Mouse (Mus musculus): ENCODE measurements around the gene Endou. TPM values are rescaled to one million over a fixed set of nuclear protein-coding genes. Genes with fewer than 3 reads are reported as not detected.
A peak's percentile ranks its signal among the peaks of the same experiment; 100 is the strongest.

The Endou gene
- polyA plus RNA-seq, 1 experiment from 2014 or later = 0.23 TPM

- Histone ChIP-seq H3K4me2 (ENCODE audit: low read length) (peak overlapping the region; percentile 98), H3K4me1 (ENCODE audit: control insufficient read depth, insufficient read depth, low read length) (peaks cover 35% of the 10 kb centered on the region), H3K9me3 (replicated peaks; ENCODE audit: control insufficient read depth, low read length, poor library complexity, severe bottlenecking) (no peaks in the 10 kb centered on the region), H3K27ac (ENCODE audit: low read length) (peak overlapping the region; percentile 68), H3K36me3 (ENCODE audit: control insufficient read depth, insufficient read depth, low read length) (no peaks in the 10 kb centered on the region), H3K27me3 (ENCODE audit: control insufficient read depth, insufficient read depth, low read depth, low read length) (peaks cover 5% of the 10 kb centered on the region), H3K9ac (ENCODE audit: low read depth, low read length) (peak overlapping the region; percentile 67), H3K4me3 (ENCODE audit: low read depth, low read length) (peak overlapping the region; percentile 51)
- ATAC-seq = no peak
- WGBS = under 1% methylated on average over 18 of the region's 18 CpGs
These were observed 37.1 kb upstream of the Endou start for GRCm38 (mm10) chr15:97768192-97768591.

- no peaks in the 10 kb centered on the region for H3K36me3 ChIP-seq (ENCODE audit: control insufficient read depth, insufficient read depth, low read length)
- H3K4me1 ChIP-seq (ENCODE audit: control insufficient read depth, insufficient read depth, low read length) = peaks cover 32% of the 10 kb centered on the region
- peak; percentile 80 for ATAC-seq
- peaks cover 5% of the 10 kb centered on the region for H3K27me3 ChIP-seq (ENCODE audit: control insufficient read depth, insufficient read depth, low read depth, low read length)
- H3K9ac ChIP-seq (ENCODE audit: low read depth, low read length) = peak within 1 kb of the TSS; percentile 67
- H3K4me2 ChIP-seq (ENCODE audit: low read length) = peak within 1 kb of the TSS; percentile 98
- no peaks in the 10 kb centered on the region for H3K9me3 ChIP-seq (replicated peaks; ENCODE audit: control insufficient read depth, low read length, poor library complexity, severe bottlenecking)
- peak within 1 kb of the TSS; percentile 51 for H3K4me3 ChIP-seq (ENCODE audit: low read depth, low read length)
- whole genome bisulfite sequencing = under 1% methylated on average over 43 of the region's 44 CpGs
- peak within 1 kb of the TSS; percentile 68 for H3K27ac ChIP-seq (ENCODE audit: low read length)
These were observed 36.4 kb upstream of the Endou start, which contains the start of gene Rapgef3 for GRCm38 (mm10) chr15:97767280-97768186. Gene Rapgef3 (minus strand): TSS chr15:97767972.

DNA sequence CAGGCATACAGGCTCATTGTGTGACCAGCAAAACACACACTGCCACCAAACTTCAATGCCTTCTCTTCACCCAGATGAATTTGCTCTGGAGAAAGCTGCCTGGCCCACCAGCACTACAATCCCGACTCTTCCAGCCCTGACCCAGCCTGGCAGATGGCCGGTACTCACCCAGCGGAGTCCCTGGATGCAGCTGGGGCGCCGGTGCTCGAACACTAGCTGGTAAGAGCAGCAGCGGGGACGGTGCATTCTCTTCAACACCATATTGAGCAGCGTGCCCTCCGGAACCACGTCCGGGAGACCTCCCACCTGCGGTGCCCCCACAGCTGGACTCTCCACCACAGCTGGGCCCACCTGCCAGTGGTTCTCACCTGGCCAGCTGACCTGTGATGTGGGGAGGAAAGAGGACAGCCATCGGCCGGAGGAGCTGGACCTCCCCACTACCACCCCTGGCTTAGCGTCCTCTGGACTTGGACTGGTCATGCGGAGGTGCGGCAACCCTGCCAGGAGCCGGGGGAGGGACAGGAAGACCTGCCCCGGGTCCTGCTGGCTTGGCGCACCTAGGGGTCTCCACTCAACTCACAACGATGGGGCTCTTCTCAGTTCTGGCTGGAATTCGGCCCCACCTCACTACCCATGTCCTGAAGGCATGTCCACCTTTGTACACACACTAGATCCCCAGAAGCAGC lies 35.6 kb upstream of the Endou start:
- peak overlapping the region; percentile 51 for H3K4me3 ChIP-seq (ENCODE audit: low read depth, low read length)
- peak; percentile 9; the same call in 1 of the 2 replicates for ATAC-seq
- H3K4me1 ChIP-seq (ENCODE audit: control insufficient read depth, insufficient read depth, low read length) = peaks cover 32% of the 10 kb centered on the region
- WGBS = 4% methylated on average over 23 of the region's 23 CpGs
- peak overlapping the region; percentile 68 for H3K27ac ChIP-seq (ENCODE audit: low read length)
- no peaks in the 10 kb centered on the region for H3K9me3 ChIP-seq (replicated peaks; ENCODE audit: control insufficient read depth, low read length, poor library complexity, severe bottlenecking)
- H3K27me3 ChIP-seq (ENCODE audit: control insufficient read depth, insufficient read depth, low read depth, low read length) = peaks cover 5% of the 10 kb centered on the region
- H3K9ac ChIP-seq (ENCODE audit: low read depth, low read length) = peak overlapping the region; percentile 67
- H3K36me3 ChIP-seq (ENCODE audit: control insufficient read depth, insufficient read depth, low read length) = no peaks in the 10 kb centered on the region
- peak overlapping the region; percentile 98 for H3K4me2 ChIP-seq (ENCODE audit: low read length)

DNA sequence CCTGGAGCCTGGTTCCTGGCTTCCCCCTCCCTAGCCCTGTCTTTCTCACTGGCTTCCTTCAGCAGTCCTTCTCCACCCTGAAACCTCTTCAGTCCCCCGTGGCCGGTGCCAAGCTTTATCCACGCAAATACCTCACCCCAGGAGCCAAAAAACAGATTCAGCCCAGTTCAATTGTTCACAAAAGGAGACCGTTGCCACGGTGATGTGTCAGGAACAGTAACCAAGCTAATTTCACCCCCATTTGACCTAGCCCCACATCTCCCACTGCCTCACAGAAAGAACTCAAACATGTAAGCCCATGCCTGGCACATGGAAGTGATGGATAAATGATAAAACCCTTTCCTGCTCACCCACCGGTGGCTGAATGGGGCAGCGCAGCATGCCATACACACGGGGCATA lies 35.1 kb upstream of the Endou start:
- Histone ChIP-seq H3K27me3 (ENCODE audit: control insufficient read depth, insufficient read depth, low read depth, low read length) (peaks cover 5% of the 10 kb centered on the region), H3K27ac (ENCODE audit: low read length) (peak overlapping the region; percentile 68), H3K4me1 (ENCODE audit: control insufficient read depth, insufficient read depth, low read length) (peaks cover 32% of the 10 kb centered on the region), H3K9me3 (replicated peaks; ENCODE audit: control insufficient read depth, low read length, poor library complexity, severe bottlenecking) (no peaks in the 10 kb centered on the region), H3K9ac (ENCODE audit: low read depth, low read length) (peak overlapping the region; percentile 67), H3K4me2 (ENCODE audit: low read length) (peak overlapping the region; percentile 98), H3K36me3 (ENCODE audit: control insufficient read depth, insufficient read depth, low read length) (no peaks in the 10 kb centered on the region), H3K4me3 (ENCODE audit: low read depth, low read length) (peak overlapping the region; percentile 51)
- ATAC-seq = peak; percentile 52
- 4% methylated on average over 8 of the region's 8 CpGs for WGBS

GRCm38 (mm10) chr15:97765090-97765794 lies 34.1 kb upstream of the Endou start:
- Histone ChIP-seq H3K4me1 (ENCODE audit: control insufficient read depth, insufficient read depth, low read length) (peaks cover 32% of the 10 kb centered on the region), H3K4me3 (ENCODE audit: low read depth, low read length) (peak overlapping the region; percentile 23), H3K9me3 (replicated peaks; ENCODE audit: control insufficient read depth, low read length, poor library complexity, severe bottlenecking) (no peaks in the 10 kb centered on the region), H3K36me3 (ENCODE audit: control insufficient read depth, insufficient read depth, low read length) (peaks cover under 1% of the 10 kb centered on the region; the same call in 1 of the 2 replicates), H3K27me3 (ENCODE audit: control insufficient read depth, insufficient read depth, low read depth, low read length) (peaks cover 5% of the 10 kb centered on the region), H3K4me2 (ENCODE audit: low read length) (peak overlapping the region; percentile 98), H3K27ac (ENCODE audit: low read length) (no peak overlapping the region), H3K9ac (ENCODE audit: low read depth, low read length) (peak overlapping the region; percentile 10; the same call in 1 of the 2 replicates)
- ATAC-seq = no peak
- WGBS = 35% methylated on average over 13 of the region's 13 CpGs

- no peak for ATAC-seq
- H3K36me3 ChIP-seq (ENCODE audit: control insufficient read depth, insufficient read depth, low read length) = peaks cover 5% of the 10 kb centered on the region
- H3K4me1 ChIP-seq (ENCODE audit: control insufficient read depth, insufficient read depth, low read length) = peaks cover 32% of the 10 kb centered on the region
- H3K27me3 ChIP-seq (ENCODE audit: control insufficient read depth, insufficient read depth, low read depth, low read length) = peaks cover 2% of the 10 kb centered on the region
- no peak overlapping the region for H3K4me3 ChIP-seq (ENCODE audit: low read depth, low read length)
- no peaks in the 10 kb centered on the region for H3K9me3 ChIP-seq (replicated peaks; ENCODE audit: control insufficient read depth, low read length, poor library complexity, severe bottlenecking)
- no peak overlapping the region for H3K27ac ChIP-seq (ENCODE audit: low read length)
- WGBS = 78% methylated on average over 2 of the region's 2 CpGs
- H3K4me2 ChIP-seq (ENCODE audit: low read length) = no peak overlapping the region; the same call in 1 of the 2 replicates
- no peak overlapping the region for H3K9ac ChIP-seq (ENCODE audit: low read depth, low read length)
These were observed 33.4 kb upstream of the Endou start for GRCm38 (mm10) chr15:97764532-97764931.

DNA sequence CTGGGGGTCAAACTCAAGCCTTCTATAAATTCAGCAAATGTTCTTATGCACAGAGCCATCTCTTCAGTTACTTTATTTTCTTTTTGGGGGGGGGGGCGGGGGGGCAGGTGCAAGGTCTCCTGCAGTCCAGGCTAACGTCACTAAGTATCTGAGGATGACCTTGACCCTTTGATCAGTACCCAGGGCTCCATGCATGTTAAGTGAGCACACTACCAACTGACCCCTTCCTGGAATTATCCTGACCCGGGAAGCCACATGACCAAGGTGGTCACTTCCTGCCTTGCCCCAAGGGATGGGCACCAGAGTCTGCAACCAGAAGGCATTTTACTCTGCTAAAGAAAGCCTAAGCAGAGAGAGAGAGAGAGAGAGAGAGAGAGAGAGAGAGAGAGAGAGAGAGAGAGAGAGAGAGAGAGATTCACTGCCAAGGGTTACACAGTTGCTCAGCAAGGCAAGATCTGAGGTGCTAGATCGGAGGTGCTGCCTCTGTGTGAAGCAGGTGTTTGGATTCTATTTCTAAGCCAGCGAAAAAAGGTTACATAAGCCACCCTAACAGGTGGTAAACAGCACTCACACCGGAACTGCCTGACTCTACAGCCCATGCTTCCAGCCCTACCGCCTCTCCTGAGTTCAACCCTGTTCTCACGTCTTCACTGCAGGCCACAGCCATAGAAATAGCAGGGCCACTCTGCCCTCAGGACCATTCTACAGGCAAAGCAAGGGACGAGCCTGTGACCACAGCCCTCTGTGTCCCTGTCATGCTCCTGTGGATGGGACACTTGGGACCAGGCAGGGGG lies 32.3 kb upstream of the Endou start:
- peaks cover 2% of the 10 kb centered on the region for H3K27me3 ChIP-seq (ENCODE audit: control insufficient read depth, insufficient read depth, low read depth, low read length)
- ATAC-seq = no peak

GRCm38 (mm10) chr15:97762733-97763132 lies 31.6 kb upstream of the Endou start:
- ATAC-seq = no peak
- Histone ChIP-seq H3K9ac (ENCODE audit: low read depth, low read length) (no peak overlapping the region), H3K27me3 (ENCODE audit: control insufficient read depth, insufficient read depth, low read depth, low read length) (peaks cover 2% of the 10 kb centered on the region), H3K9me3 (replicated peaks; ENCODE audit: control insufficient read depth, low read length, poor library complexity, severe bottlenecking) (no peaks in the 10 kb centered on the region), H3K4me3 (ENCODE audit: low read depth, low read length) (no peak overlapping the region), H3K4me2 (ENCODE audit: low read length) (no peak overlapping the region), H3K36me3 (ENCODE audit: control insufficient read depth, insufficient read depth, low read length) (peaks cover 8% of the 10 kb centered on the region), H3K4me1 (ENCODE audit: control insufficient read depth, insufficient read depth, low read length) (peaks cover 21% of the 10 kb centered on the region), H3K27ac (ENCODE audit: low read length) (no peak overlapping the region)
- WGBS = 62% methylated on average over 9 of the region's 9 CpGs

More for the DNA sequence above, 32.3 kb upstream of the Endou start:
- H3K9ac ChIP-seq (ENCODE audit: low read depth, low read length) = no peak overlapping the region
- no peaks in the 10 kb centered on the region for H3K9me3 ChIP-seq (replicated peaks; ENCODE audit: control insufficient read depth, low read length, poor library complexity, severe bottlenecking)
- no peak overlapping the region for H3K27ac ChIP-seq (ENCODE audit: low read length)
- WGBS = 67% methylated on average over 9 of the region's 9 CpGs
- peaks cover 8% of the 10 kb centered on the region for H3K36me3 ChIP-seq (ENCODE audit: control insufficient read depth, insufficient read depth, low read length)
- no peak overlapping the region for H3K4me2 ChIP-seq (ENCODE audit: low read length)
- H3K4me3 ChIP-seq (ENCODE audit: low read depth, low read length) = no peak overlapping the region
- peaks cover 27% of the 10 kb centered on the region for H3K4me1 ChIP-seq (ENCODE audit: control insufficient read depth, insufficient read depth, low read length)
